Mouse (Mus musculus) spleen, adult 10 weeks (tissue): Measurements from ENCODE around the gene Ap1s2. TPM values are rescaled to one million over a fixed set of nuclear protein-coding genes. Genes with fewer than 3 reads are reported as not detected.

Experiments used
- polyA plus RNA-seq: library from polyadenylated mRNA; stranded (reverse); fragments of 350-450 nt; fragmentation: Illumina TruSeq; extraction: RNeasy Lipid Tissue Mini Kit (QIAGEN cat#74804); gene quantifications from one replicate; pipeline ENCODE4 v1.2.3, GENCODE M21; 2015; ENCODE audit warnings: low replicate concordance; ENCODE audit not compliant: insufficient read depth

Gene Ap1s2
- 56.5 TPM for polyA plus RNA-seq

DNA sequence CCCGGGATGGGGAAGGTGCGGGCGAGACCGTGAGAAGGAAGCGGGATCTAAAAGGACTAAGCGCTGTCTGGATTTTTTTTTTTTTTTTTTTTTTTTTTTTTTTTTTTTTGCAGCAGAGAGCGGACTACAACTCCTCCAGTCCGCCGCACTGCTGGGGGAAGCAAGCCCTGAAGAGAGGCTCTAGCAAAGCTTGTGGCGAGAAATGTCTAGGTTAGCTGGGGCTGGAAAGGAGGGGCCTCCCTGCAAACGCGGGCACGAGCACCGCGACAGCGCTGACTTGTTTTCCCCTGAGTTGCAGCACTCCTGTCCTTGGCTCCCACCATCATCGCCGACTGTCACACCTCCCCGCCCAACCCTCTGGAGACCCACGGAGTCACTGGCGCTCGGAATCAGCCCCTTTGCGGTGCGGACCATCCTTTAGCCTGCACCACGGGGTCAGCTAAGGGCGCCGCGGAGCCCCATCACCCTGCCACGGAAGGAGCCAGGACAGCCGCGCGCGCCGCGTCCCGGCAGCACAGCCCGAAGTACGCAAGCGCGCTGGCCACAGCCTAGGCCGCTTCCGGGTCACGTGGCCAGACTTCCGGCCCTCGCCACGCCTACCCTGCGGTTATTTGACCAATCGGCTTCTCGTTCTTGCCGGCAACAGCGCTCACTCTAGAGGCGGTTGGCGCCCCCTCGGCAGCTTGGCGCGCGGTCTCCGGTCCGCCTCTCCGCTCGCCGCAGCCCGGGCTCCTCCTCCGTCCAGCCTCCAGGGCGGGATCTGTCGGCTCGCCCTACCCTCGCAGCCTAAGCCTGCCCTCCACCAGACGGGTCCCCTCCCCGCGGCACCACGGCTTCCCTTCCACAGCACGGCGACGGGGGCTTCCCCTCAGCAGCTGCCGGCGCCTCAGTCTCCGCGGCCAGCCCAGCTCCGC lies at the start of gene Ap1s2:
Ap1s2 (plus strand) TSS at position 681 of the 914 bp plus-strand sequence.

DNA sequence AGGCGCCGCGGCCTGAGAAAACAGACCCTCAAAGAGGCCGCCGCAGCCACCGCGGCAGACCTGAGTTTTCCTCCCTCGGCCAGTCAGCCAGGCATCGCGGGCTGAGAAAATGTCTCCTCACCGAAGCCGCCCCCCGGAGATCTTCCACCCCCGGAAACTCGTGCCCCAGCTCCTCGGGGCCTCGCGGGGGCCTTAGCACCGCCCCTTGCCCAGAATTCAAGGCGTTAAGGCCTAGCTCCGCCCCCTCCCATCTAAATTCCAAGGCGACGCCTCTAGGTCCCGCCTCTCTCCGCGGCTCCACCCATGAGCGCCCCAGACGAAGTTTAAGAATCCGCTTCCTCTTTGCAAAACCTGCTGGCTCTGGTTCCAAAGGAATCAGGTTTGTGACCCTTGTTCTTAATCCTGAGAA lies 49.7 kb downstream of the Ap1s2 start, which contains the start of gene Zrsr2:
Zrsr2 (minus strand) TSS at position 195 of the 409 bp plus-strand sequence.

Other genes starting within 250 kb of the Ap1s2 start
- not detected for gene Rnf138rt1, start 147.7 kb upstream of the Ap1s2 start, polyA plus RNA-seq
- 56.9 TPM for gene Zrsr2, start 49.6 kb downstream of the Ap1s2 start, polyA plus RNA-seq
- gene Car5b, start 119.0 kb downstream of the Ap1s2 start, polyA plus RNA-seq = 1.3 TPM
- gene Siah1b, start 167.5 kb downstream of the Ap1s2 start, polyA plus RNA-seq = 5.3 TPM
- 0.98 TPM for gene Cltrn, start 179.8 kb downstream of the Ap1s2 start, polyA plus RNA-seq
- 0.14 TPM for gene Ace2, start 230.3 kb downstream of the Ap1s2 start, polyA plus RNA-seq